Mouse (Mus musculus) heart, embryonic 14.5 days (tissue): ENCODE data around the gene Gpat2. TPM values are rescaled to one million over a fixed set of nuclear protein-coding genes. Genes with fewer than 3 reads are reported as not detected.

Experiments used
- ATAC-seq: fragments of 200-750 bp; cut with Nextera tagmentation; 2 replicates; pipeline ENCODE4 v1.8.0; 2017; ENCODE audit warnings: low read depth, moderate TSS enrichment; ENCODE audit not compliant: insufficient number of reproducible peaks, insufficient read depth, low FRiP score
- H3K27ac ChIP-seq, 2 experiments: fragments of 200-500 bp in 1 of 2; fragments of 300-500 bp in 1 of 2; sonication (generic) in 1 of 2; replicated peaks in 1 of 2; 2 replicates each; pipeline ENCODE4 v1.5.1; 2012 to 2014; ENCODE audit warnings: low read depth in 2 of 2, low read length in 2 of 2, control low read depth in 1 of 2, mild to moderate bottlenecking in 1 of 2, mixed read lengths in 1 of 2; ENCODE audit not compliant: control insufficient read depth in 1 of 2, insufficient read depth in 1 of 2
- H3K27me3 ChIP-seq: fragments of 300-500 bp; sonication (generic); 2 replicates; pipeline ENCODE4 v1.6.1; 2014; ENCODE audit warnings: mild to moderate bottlenecking, low read length, control low read depth; ENCODE audit not compliant: control insufficient read depth, insufficient read depth
- H3K36me3 ChIP-seq: fragments of 300-500 bp; sonication (generic); 2 replicates; pipeline ENCODE4 v1.6.1; 2014; ENCODE audit warnings: mild to moderate bottlenecking, control low read depth, low read length, mixed read lengths; ENCODE audit not compliant: control insufficient read depth, insufficient read depth
- H3K4me1 ChIP-seq, 2 experiments: fragments of 200-500 bp in 1 of 2; fragments of 300-500 bp in 1 of 2; sonication (generic) in 1 of 2; 2 replicates each; pipeline ENCODE4 v1.6.1; 2012 to 2014; ENCODE audit warnings: low read length in 2 of 2, control low read depth in 1 of 2, mixed read lengths in 1 of 2; ENCODE audit not compliant: control insufficient read depth in 2 of 2, insufficient read depth in 2 of 2
- H3K4me2 ChIP-seq: fragments of 300-500 bp; sonication (generic); 2 replicates; pipeline ENCODE4 v1.6.1; 2014; ENCODE audit warnings: mild to moderate bottlenecking, low read length
- H3K4me3 ChIP-seq, 2 experiments: fragments of 200-500 bp in 1 of 2; fragments of 300-500 bp in 1 of 2; sonication (generic) in 1 of 2; 2 replicates each; pipeline ENCODE4 v1.5.1; 2012 to 2014; ENCODE audit warnings: low read length in 2 of 2, mild to moderate bottlenecking in 2 of 2, control low read depth in 1 of 2, low read depth in 1 of 2, moderate library complexity in 1 of 2; ENCODE audit not compliant: control insufficient read depth in 1 of 2, insufficient read depth in 1 of 2
- H3K9ac ChIP-seq: fragments of 300-500 bp; sonication (generic); 2 replicates; pipeline ENCODE4 v1.6.1; 2014; ENCODE audit warnings: mild to moderate bottlenecking, low read length
- H3K9me3 ChIP-seq: fragments of 300-500 bp; sonication (generic); 2 replicates; pipeline ENCODE4 v1.6.1; 2016; ENCODE audit warnings: low read length, control low read depth; ENCODE audit not compliant: control insufficient read depth
- WGBS: fragments of 180-500 bp; shearing (Covaris S2); extraction: QIAGEN DNeasy Blood & Tissue Kit; methylation state at CpG from one replicate; pipeline ENCODE4 v1.1.7; 2014; 5-methylcytosine and 5-hydroxymethylcytosine counted together
- polyA plus RNA-seq: library from polyadenylated mRNA; unstranded; fragments of >200 nt; fragmentation: Nextera tagmentation; extraction: Ambion mirVana; gene quantifications from 2 replicates; pipeline ENCODE4 v1.2.1, GENCODE M21; 2014

Gpat2 gene
- polyA plus RNA-seq, 1 experiment from 2014 or later, result 0.22 TPM

DNA sequence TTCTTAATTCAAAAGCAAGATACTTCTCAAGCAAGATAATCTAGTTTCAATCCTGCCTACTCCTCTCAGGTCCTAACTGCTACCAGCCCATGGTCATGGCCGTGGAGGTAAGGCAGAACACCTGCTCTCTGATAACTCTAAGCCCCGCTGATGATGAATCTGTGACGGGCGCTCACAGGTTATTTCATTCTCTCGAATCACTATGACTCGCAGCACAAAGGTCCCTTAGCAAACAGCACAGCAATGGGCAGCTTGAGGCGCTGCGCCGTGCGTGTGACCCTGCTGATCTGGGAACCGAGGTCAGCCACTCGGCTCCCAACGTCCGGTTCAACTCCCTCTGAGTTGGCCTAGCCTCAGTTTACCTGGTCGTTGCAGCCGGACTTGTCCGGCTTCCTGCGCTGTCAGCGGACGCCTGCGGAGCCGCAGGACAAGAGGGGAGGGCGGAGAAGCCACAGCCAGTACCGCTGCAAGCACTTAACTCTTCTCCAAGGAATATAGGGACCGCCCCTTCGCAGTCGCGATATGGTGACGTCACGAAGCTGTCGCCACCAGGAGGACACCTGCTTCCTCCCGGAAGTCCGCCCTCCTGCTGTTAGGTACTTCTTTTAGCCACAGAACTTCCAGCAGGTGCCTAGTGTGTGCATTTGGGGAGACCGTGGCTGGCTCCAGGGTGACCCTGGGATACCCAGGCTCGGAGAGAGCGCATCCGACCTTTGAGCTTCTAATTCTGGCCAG, 19.2 kb downstream of the Gpat2 start, which contains the start of gene Fahd2a:
Gene Fahd2a, minus strand, starts transcription at position 511 of the 735 bp plus-strand sequence.
- Histone ChIP-seq H3K36me3 (peaks cover 11% of the 10 kb centered on the region; the same call in 1 of the 2 replicates), H3K9me3 (no peaks in the 10 kb centered on the region), H3K4me3 (peak within 1 kb of the TSS; percentile 81 to 85), H3K27me3 (no peaks in the 10 kb centered on the region), H3K4me1 (peaks cover 0 to 5% of the 10 kb centered on the region in 2 experiments; a peak in 3 of 4 replicates), H3K4me2 (peak within 1 kb of the TSS; percentile 88), H3K27ac (no peak within 1 kb of the TSS; a peak in 1 of 4 replicates), H3K9ac (peak within 1 kb of the TSS; percentile 86)
- ATAC-seq, result peak; percentile 70; the same call in 1 of the 2 replicates
- WGBS, result 4% methylated on average over 37 of the region's 37 CpGs

DNA sequence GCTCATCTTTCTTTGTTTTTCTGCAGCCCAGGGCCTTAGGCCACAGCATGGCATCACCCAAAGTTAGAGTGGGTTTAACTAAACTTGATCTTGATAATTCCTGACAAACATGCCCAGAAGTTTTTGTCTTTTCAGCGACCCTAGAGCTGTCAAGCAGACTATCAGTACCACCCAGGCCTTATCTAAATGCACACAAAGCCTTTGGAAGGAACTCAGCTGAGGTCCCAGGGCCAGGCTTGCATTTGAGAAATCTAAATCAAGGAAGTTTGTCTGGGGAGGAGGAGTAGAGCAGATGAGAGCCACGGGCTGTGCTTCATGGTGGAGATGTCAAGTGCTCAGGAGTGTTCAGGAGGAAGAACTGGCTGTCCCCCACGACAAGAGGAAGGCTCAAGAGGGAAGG, 21.8 kb downstream of the Gpat2 start:
- no peak for ATAC-seq
- WGBS, result 7% methylated on average over 3 of the region's 3 CpGs
- H3K4me1 ChIP-seq, result peaks cover 9 to 20% of the 10 kb centered on the region in 2 experiments

DNA sequence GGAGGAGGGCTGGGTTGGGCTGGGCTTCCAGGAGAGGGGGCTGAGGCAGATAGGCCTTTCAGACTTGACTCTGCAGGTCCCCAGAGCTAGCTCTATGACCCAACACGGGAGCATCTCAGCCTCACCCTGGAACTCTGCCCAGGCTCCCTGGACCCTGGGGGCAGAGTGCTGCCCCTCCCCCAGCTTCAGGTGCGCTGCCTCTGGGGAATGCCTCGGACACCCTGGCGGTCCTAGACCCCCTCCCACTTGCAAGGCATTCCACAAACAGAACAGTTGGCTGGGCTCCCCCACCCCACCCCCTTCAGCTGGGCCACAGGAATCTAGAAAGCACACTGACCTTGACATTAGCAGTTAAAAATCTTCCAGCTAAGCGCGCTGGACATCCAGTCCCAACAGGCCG, 24.7 kb downstream of the Gpat2 start:
- no peaks in the 10 kb centered on the region for H3K9me3 ChIP-seq
- 33% methylated on average over 7 of the region's 7 CpGs for WGBS
- H3K27me3 ChIP-seq, result no peaks in the 10 kb centered on the region
- no peaks in the 10 kb centered on the region for H3K36me3 ChIP-seq
- H3K4me1 ChIP-seq, result peaks cover 9 to 19% of the 10 kb centered on the region in 2 experiments
- peak overlapping the region; percentile 8; the same call in 1 of the 2 replicates for H3K9ac ChIP-seq
- no peak for ATAC-seq
- no peak overlapping the region for H3K4me3 ChIP-seq
- H3K4me2 ChIP-seq, result no peak overlapping the region
- H3K27ac ChIP-seq, result no peak overlapping the region

More for the DNA sequence above, 21.8 kb downstream of the Gpat2 start:
- H3K27ac ChIP-seq, result no peak overlapping the region
- no peak overlapping the region for H3K4me2 ChIP-seq
- no peak overlapping the region for H3K9ac ChIP-seq
- no peaks in the 10 kb centered on the region for H3K36me3 ChIP-seq
- no peak overlapping the region for H3K4me3 ChIP-seq
- no peaks in the 10 kb centered on the region for H3K27me3 ChIP-seq
- no peaks in the 10 kb centered on the region for H3K9me3 ChIP-seq

DNA sequence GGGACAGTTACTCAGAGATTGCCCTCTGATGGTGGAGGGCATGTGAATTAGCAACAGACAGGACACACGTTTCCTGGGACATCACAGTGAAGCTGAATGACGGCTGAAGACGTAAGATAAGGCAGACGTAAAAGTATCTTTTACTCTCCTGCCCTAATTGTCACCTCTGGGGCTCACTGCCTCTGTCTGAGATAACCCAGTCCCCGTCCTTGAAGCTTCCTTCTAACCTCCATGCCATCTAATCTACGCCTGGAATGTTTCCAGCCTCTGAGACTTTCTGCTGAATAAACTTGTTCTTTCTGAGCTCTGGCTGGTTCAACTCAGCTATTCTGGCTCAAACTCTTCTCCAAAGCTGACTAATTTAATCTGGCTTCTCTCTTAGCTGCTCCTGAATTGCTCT, 26.7 kb downstream of the Gpat2 start:
- Histone ChIP-seq H3K27ac (no peak overlapping the region), H3K4me2 (no peak overlapping the region), H3K27me3 (no peaks in the 10 kb centered on the region), H3K9ac (no peak overlapping the region), H3K36me3 (no peaks in the 10 kb centered on the region), H3K9me3 (no peaks in the 10 kb centered on the region), H3K4me1 (peaks cover 9 to 19% of the 10 kb centered on the region in 2 experiments), H3K4me3 (no peak overlapping the region)
- no peak for ATAC-seq
- WGBS, result 2% methylated on average over 6 of the region's 6 CpGs

DNA sequence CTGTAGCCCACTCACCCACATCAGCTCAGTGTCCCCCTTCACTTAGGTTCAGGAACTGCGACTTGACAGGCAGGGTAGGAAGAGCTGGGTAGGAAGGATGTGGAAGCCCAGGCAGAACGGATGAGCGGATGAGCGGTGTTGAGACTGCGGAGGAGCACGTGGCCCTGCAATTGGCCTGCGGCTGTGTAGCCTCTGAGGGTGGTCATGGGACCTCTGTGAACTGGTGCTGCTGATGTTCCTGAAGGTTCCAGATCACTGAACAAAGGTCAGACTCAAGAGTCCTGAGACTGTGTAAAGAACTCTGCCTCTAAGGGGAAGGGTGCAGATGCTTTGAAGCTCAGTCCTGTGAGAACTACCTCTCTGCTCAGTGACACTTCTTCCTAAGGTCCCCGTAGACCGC, 28.1 kb downstream of the Gpat2 start:
- Histone ChIP-seq H3K27me3 (no peaks in the 10 kb centered on the region), H3K9me3 (no peaks in the 10 kb centered on the region), H3K4me1 (peaks cover 9 to 19% of the 10 kb centered on the region in 2 experiments), H3K4me3 (no peak overlapping the region), H3K9ac (no peak overlapping the region), H3K4me2 (no peak overlapping the region), H3K36me3 (no peaks in the 10 kb centered on the region), H3K27ac (no peak overlapping the region)
- ATAC-seq, result no peak
- 83% methylated on average over 9 of the region's 9 CpGs for WGBS

DNA sequence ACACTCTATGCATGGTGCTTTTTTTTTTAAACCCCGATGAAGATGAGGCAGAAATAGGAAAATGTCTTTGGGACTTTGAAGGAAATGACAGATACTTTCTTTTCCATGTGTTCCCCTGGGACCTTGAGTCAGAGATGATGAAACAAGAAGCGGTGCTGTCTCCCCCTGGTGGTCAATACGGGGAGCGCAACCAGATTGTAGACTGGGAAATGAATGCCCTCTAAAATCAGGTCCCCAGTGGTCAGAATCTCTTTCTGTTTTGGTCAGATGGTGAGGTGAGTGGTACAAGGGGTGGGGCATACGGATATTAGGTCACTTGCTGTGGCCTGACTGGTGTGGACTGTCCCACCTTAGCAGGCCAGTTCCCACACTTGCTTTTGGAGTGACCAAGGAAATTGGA, 28.8 kb downstream of the Gpat2 start:
- no peak overlapping the region for H3K27ac ChIP-seq
- no peaks in the 10 kb centered on the region for H3K36me3 ChIP-seq
- H3K4me3 ChIP-seq, result no peak overlapping the region
- H3K4me2 ChIP-seq, result no peak overlapping the region
- H3K9me3 ChIP-seq, result no peaks in the 10 kb centered on the region
- peaks cover 9 to 19% of the 10 kb centered on the region in 2 experiments for H3K4me1 ChIP-seq
- H3K9ac ChIP-seq, result no peak overlapping the region
- no peak for ATAC-seq
- WGBS, result 6% methylated on average over 5 of the region's 5 CpGs
- no peaks in the 10 kb centered on the region for H3K27me3 ChIP-seq

DNA sequence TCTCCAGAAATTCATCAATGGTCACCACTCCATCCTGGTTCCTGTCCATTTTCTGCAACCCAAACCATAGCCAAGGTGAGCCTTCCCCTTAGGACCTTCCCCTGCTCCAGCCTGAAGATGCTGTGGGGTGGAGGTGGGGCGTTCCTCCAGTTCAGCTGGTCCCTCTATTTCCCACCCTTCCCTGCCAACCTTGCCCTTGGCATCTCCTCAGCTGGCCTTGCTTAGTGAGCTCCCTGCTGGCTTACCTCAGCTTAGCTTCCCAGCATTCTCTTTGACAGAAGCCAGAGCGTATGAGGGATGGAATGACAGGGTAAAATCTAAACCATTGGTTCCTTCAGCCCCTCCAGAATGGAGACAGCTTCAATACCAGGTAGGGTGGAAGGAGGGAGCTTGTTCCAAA, 34.3 kb downstream of the Gpat2 start:
- Histone ChIP-seq H3K4me3 (no peak overlapping the region), H3K27ac (no peak overlapping the region), H3K27me3 (no peaks in the 10 kb centered on the region), H3K9me3 (no peaks in the 10 kb centered on the region), H3K9ac (no peak overlapping the region), H3K4me1 (peaks cover 10 to 13% of the 10 kb centered on the region in 2 experiments), H3K36me3 (no peaks in the 10 kb centered on the region), H3K4me2 (no peak overlapping the region)
- no peak for ATAC-seq
- 81% methylated on average over 2 of the region's 2 CpGs for WGBS
